Mouse (Mus musculus): ENCODE results near the gene Msi1.

Msi1 gene

DNA sequence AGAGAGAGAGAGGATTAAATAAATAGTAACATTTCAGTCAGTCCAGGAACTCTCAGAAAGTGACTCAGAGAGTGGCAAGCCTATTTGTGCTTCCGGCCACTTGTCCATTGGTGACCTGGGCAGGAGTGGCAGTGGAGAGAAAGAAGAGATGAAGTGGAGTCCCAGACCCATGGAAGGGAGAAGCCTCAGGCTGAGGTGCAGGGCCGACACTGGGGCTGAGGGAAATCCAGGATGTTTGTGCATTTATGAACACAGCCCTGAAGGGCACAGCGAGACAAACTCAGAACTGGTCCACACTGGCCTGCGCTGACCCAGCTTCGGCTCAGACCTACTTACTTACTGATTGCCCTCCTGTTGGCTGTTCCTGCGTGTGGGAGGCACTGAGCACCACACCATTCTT, 40.4 kb downstream of the Msi1 start:
- DNase-seq (ENCODE audit: low read depth) = peak; percentile 91

DNA sequence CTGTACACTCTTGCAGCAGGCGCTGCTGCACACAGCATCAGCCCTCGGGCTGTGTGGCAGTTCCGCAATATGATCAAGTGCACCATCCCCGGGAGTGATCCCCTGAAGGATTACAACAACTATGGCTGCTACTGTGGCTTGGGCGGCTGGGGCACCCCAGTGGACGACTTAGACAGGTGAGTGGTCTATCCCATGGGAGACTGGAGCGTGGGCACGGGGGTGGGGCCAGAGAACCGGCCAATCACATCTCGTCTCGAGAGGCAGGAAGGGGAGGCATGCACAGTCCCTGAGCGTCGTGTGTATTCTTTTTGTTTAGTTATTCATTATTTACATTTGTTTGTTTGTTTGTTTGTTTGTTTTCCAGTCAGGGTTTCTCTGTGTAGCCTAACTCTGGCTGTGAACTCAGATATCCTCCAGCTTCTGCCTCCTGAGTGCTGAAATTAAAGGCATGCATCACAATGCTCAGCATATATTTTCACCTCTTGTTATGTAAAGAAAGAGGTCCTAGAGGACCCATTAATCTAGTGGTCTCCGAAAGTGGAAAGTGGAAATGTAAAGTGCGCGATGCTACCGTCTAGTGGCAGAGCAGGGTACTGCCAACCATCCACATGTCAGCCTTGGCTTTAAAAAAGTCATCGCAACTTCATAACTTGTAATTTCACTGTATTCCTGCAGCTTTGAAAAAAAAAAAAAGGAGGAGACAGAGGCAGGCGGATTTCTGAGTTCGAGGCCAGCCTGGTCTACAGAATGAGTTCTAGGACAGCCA, 41.5 kb downstream of the Msi1 start:
- peak; percentile 72 for DNase-seq (ENCODE audit: low read depth)

DNA sequence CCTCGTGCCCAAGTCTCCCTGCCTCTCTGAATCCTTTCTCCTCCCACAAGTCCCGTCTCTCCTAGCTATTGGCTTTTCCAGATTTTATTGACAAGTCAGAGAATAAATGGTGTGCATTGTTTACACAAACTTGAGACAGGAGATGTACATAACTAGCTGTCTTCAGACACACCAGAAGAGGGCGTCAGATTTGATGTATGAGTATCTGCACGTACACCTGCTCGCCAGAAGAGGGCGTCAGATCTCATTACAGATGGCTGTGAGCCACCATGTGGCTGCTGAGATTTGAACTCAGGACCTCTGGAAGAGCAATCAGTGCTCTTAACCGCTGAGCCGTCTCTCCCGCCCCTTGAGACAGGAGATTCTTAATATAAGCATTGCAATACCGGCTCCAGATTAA, 43.8 kb downstream of the Msi1 start:
- DNase-seq (ENCODE audit: low read depth) = peak; percentile 36

DNA sequence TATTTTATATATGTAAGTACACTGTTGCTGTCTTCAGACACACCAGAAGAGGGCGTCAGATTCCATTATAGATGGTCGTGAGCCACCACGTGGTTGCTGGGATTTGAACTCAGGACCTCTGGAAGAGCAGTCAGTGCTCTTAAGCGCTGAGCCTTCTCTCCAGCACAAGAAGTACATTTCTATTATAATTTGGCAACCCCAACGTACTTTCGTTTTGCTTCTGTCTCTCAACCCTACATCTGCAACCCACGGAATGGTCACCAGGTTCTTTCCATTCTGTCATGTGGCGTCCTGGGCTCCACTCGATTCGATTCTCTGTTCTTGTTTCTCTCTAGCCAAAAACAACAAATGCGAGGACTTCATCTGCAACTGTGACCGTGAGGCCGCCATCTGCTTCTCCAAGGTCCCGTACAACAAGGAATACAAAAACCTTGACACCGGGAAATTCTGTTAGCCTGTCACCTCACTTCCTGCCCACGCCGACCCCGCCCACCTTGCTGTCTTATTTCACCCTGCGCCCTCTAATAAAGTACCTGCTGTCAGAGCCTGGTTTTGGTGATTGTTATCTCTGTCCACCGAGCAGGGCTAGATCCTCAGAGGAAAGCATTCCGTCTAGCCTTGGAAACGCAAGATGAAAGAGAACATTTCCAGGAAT, 44.9 kb downstream of the Msi1 start:
- DNase-seq (ENCODE audit: low read depth) = peak; percentile 46

DNA sequence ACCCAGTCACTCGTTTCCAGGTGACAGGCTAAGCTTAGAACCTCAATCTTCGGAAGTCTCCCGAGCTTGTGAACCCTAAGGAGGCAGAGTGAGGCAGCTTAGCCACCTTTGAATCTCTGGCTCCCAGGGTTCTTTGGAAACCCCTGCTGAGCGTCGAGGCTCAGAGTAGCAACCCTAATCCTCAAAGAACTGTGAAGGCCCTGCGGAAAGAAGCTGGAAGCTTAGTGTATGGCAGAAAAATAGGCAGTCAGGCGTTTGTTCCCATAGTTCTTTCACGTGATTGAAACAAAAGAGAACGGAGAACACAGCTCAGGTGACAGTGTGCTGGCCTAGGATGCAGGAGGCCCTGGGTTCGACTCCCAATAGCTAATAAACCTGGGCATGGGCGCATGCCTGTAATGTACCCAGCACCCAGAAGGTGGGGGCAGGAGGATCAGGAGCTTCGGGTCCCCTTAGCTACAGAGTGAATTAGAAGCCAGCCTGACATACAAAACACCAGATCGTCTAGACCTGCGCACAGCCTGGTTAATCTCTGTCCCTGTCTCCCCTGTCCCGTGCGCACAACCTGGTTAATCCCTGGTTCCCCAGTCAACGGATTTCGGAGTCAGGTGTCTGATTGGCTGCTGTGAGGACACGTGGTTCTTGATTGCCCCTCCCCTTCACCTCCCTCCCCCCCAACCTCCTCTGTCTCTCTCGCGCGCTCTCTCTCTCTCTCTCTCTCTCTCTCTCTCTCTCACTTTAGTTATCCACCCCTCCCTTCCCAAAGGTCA, 46.1 kb downstream of the Msi1 start:
- DNase-seq (ENCODE audit: low read depth) = no peak

DNA sequence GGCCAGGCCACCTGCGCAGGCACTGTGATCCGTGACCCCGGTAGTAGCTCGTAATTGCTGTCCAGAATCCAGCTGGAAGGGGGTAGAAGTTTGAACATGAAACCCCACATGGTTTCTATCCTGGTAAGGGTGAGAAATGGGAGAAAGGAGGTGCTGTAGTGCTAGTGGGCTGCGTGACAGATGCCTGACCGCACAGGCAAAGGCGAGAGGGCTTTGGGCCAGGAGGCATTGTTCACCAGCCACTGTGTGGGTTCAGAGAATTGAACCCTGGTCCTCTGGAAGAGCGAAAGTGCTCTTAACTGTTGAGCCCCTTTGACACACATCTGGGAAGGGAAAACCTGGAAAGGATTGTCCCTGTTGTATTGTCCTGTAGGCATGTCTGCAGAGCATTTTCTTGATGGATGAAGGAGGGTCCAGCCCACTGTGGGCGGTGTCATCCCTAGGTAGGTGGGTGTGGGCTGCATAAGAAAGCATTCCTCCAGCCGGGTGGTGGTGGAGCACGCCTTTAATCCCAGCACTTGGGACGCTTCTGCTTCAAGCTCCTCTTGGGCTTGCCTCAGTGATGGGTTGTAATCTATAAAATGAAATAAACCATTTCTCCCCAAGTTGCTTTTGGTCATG, 46.8 kb downstream of the Msi1 start:
- no peak for DNase-seq (ENCODE audit: low read depth)

DNA sequence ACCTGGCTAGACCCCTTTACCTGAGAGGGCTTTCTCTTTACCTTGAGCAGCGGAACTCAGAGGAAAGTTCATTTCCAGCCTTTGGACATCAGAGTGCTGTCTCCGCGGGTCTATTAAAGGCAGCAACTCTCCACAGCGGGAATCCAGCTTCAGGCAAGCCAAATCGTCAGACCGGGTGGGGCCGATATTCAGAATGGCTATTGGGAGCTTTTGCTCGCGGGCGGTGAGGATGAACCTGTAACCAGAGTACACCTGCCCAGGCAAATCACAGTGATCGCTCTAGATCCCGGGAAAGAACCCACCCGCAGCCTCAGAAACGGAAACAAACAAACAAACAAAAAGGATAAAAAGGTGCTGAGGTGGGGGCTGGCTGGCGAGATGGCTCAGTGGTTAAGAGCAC, 50.2 kb downstream of the Msi1 start:
- no peak for DNase-seq (ENCODE audit: low read depth)

DNA sequence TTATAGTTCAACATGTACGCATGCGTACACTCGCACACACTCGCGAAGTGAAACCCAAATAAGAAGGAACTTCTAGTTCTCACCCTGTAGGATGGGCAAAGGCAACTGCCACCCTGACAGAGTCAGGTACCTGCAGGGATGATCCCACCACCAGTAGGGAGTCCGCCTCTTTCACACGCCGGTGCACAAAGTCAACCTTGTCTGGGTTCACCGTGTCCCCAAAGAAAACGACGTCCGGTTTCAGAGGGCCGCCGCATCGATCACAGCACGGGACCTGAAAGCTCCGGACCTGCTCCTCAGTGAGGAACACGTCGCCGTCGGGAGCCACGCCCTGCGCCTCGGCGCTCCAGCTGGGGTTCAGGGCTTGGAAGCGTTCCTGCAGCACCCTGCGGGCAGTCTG, 50.7 kb downstream of the Msi1 start:
- DNase-seq (ENCODE audit: low read depth) = no peak

DNA sequence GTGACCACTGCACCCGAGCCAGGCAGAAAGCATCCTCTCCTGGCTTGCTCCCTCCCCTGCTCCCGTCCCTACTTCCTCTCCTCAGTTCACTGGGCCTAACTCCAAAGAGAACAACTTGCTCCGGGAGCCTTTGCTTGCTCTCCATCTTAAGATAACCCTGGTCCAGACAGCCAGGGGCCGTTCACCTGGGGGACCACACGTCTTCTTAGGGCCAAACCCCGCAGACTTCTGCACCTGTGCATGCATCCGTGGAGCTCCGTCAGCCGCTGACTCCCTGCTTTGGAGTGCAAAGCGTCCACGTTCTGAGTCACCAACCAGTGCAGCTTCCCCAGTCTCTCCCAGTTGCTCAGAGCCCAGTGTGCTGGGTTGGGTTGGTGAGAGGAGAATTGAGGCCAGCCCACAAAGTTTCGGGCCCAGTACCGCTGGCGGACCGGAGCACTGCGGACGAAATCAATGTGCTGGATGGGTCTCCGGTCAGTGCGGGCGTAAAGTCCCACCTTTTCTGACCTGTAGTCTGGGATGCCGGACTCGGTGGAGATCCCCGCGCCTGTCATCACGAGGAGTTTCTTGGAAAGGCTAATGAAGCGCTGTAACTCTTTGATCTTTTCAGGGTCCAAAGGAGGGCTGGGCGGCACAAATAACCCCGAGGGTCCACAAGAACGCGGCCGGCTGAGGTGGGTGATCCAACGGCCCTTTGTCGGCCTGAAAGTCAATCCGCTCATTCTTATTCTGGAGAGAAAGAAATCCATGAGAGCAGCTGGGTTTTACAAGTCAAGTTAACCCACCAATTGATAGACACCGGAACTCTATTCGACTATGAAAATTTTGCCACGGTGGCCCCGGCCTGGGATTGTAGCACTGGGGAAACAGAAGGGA, 53.2 kb downstream of the Msi1 start:
- DNase-seq (ENCODE audit: low read depth) = no peak

DNA sequence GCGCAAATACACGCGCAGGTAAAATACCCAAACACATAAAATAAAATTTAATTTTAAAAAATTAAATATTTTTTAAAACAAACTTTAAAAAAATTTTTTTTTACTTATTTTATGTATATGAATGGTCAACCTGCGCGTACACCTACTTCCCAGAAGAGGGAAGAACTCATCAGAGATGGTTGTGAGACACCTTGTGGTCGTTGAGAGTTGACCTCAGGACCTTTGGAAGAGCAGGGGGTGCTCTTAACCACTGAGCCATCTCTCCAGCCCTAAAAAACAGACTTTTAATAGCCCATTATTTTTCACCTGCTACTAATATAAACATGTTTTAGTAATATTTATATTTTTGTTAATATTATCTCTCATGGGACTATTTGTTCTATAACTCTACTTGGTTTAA, 54.0 kb downstream of the Msi1 start:
- DNase-seq (ENCODE audit: low read depth) = peak; percentile 71

DNA sequence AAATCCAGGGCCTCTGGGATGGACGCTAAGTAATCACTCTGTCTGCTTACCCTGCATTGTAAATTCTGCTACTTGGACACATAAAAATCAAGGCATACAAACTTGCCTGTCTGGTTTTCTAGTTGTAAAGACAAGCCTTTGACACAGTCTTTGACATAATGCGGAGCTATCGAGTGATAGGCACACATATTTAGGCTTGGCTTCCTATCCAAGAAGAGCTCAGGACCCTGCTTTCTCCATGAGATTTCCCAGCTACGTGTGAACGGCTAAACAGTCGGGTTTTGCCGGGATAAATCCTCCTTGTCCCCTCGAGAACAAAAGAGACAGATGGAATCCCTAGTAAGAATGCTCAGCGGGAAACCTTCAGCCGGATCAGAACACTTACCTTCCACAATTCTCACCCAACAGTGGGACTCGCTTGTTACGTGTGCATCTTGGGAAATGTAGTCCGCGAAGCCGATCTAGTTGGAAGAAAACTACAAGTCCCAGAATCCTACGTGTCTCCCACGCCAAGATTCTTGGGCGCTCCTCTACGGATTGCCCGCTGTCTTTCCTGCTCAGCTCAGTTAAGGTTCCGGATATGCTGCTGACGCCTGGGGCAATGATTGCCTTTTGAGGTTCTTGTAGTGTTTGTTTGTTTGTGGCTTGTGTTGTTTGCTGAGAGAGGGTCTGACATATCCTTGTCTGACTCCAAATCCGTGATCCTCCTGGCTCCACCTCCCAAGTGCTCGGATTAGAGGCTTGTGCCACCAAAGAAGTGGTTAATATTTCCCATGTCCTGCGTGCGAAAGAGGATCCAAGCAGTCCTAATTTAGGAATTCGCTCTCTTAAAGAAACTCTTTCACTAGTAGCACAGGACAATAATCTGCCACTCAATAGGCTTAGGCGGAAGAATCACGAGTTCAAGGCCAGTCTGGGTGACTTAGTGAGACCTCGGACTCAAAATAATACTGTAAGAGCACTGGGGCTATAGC, 54.8 kb downstream of the Msi1 start, which contains the start of gene Sirt4:
Gene Sirt4, minus strand, starts transcription at position 779 of the 974 bp plus-strand sequence.
- peak; percentile 99 for DNase-seq (ENCODE audit: low read depth)

DNA sequence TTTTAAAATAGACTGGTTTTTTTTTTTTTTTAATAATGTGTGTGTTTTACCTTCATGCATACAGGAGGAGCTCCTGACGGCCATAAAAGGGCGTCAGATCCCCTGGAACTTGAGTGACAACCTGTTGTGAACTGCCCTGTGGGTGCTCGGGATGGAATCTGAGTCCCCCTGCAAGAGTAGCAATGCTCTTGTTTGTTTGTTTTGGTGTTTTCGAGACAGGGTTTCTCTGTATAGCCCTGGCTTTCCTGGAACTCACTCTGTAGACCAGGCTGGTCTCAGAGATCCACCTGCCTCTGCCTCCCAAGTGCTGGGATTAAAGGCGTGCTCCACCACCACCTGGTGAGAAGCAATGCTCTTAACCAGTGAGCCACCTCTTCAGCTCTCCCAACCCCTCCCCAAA, 55.6 kb downstream of the Msi1 start:
- DNase-seq (ENCODE audit: low read depth) = no peak

DNA sequence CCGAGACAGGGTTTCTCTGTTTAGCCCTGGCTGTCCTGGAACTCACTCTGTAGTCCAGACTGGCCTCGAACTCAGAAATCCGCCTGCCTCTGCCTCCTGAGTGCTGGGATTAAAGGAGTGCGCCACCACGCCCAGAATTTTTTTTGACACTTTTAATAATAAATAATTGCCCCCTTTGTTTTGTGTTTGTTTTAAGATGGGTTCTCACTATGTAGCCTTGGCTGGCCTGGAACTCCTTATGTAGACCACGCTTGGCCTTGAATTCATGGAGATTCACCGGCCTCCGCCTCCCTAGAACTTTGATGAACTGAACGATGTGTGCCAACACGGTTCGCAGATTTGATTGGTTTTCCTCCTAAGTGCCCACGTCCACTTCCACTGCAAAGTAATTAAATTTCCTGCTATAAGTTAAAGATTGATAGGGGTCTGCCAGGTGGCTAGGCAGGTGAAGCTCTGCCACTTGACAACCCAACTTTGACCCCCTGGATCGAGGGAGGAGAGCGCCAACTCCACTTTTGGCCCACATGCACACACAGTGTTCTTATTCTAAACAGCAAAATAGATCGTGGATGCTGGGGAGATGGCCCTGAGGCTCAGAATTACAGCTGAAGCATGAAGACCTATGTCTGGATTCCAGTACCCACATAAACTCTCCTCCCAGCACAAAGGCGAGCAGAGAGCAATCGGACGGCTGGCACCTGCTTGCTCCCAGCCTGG, 56.2 kb downstream of the Msi1 start:
- no peak for DNase-seq (ENCODE audit: low read depth)

DNA sequence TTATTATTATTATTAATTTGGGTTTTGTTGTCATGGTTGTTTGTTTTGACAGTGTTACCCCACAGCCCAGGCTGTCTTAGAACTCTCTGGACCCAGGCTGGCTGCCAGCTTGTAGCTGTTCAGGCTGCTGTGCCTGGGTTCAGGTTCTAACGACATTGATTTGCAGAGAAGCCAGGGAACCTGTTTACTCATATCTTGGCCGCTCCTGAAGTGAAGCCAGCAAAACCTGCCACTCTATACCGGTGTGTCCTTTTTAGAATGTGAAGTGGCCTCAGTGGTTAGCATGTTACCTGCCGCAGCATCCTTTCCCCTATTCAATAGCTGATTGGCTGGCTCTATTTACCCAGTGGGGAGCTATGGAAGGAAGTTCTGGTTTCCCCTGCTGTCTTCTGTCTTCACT, 57.3 kb downstream of the Msi1 start:
- DNase-seq (ENCODE audit: low read depth) = no peak

DNA sequence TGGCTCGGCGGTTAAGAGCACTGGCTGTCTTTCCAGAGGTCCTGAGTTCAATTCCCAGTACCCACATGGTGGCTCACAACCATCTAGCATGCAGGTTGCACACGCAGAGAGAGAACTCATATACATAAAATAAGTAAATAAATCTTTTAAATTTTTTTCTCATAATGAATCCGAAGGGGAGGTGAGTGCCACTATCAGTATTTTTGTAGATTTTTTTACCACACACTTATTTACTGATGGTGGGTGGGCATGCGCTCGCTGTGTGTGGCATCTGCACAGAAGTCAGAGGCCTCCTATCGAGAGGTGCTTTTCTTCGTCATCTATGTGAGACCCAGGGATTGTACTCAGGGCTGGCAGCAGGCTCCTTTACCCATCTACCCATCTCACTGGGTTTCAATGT, 58.0 kb downstream of the Msi1 start:
- no peak for DNase-seq (ENCODE audit: low read depth)

DNA sequence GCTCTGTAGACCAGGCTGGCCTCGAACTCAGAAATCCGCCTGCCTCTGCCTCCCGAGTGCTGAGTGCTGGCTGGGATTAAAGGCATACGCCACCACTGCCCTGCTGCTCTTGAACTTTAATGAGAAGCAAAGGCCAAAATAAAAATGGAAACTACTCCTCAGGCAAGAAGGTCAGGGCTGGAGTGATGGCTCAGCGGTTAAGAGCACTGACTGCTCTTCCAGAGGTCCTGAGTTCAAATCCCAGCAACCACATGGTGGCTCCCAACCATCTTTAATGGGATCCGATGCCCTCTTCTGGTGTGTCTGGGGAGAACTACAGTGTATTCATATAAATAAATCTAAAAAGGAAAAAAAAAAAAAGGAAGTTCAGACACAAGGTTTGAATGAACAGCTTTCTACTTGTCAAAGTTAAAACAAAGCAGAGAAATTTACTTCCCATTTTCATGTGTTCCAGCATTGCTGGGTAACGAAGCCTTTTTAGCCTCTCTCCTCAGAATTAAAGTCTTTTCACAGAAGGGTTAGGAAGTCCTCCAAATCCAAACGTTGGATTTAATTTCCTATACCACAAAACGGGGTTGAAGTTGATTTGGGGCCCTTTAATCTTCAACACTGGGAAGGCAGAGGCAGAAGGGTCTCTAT, 58.7 kb downstream of the Msi1 start:
- DNase-seq (ENCODE audit: low read depth) = peak; percentile 36

DNA sequence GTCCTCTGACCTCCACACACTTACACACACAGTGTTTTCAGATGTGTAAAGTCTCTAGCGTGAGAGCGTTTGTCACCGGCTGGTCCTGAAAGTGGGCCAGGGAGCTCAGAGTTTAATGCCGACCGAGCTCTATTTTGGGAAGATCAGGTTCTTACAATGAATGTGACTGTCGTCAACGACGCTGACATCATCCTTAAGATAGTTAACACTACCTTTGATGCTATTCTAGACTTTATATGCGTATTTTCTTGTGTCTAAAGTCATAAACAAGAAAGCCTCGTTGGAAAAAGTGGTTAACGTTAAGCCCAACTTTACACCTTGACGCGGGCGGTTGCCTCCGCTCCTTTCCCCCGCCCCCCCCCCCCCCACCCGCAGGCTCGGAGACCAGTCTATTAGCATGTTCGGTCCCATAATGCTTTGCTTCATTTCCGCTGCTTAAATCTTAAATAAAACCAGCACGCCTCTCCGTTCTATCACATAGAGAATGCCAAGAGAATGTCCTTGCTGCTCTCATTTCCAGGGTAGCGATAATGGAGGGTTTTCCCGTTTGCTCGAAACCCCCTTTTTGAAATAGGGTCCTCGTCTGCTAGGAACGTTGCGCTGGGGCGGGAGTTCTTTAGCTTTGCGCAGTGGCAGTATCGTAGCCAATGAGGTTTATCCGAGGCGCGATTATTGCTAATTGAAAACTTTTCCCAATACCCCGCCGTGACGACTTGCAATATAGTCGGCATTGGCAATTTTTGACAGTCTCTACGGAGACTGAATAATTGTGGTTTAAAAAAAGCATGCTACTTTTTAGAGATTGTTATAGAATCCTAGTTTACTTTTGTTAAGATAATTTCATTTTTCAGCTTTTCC, 59.7 kb downstream of the Msi1 start:
- DNase-seq (ENCODE audit: low read depth) = peak; percentile 95

Data from 416B (cell line).